ENCODE assay signal across 11 mouse cellular contexts in the genomic region with DNA sequence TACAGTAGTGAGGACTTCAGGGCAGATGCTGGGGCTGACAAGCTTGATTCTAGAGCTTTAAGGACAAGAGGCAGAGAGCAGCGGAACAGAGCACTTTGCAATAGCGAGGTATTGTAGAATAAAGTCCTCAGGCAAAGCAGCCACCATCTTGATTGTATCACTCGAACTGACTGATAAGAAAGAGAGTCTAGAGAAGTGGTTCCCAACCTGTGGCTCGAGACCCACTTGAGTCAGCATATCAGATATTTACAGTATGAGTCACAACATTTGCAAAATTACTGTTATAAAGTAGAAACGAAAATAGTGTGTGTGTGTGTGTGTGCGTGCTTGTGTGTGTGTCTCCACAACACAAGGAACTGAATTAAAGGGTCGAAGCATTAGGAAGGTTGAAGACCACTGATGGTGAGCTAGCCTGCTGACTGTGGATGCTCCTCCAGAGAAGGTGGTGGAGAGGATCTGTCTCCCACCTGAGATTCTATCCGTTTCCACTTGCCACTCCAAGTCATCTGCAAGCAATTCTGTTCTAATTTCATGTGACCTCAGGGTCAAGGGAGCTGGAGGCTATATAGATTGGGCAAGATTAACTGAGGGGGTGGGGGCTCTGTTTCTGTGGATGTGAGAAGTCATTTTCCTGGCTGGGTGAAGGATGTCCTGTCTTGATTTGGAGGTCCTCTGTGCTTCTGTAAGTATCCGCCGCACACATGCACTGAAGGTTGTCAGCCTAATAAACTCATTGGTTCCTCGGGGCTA.
"Had no signal": no experiment of that assay in that cellular context is flagged by ENCODE, and none has a peak within 500 bp of the region (broad histone marks: within the 10 kb centered on the region; RNA-seq: fewer than 3 reads in every experiment).

No protein-coding gene starts in this region.

- H3K27me3 ChIP-seq: limb, embryonic 12.5 days; liver, embryonic 13.5 days had no signal

- H3K9ac ChIP-seq: limb, embryonic 12.5 days; liver, embryonic 13.5 days; liver, postnatal 0 days; midbrain, embryonic 12.5 days had no signal

- DNase-seq: kidney, postnatal 10 days; liver; liver, embryonic 13.5 days; liver, postnatal 0 days; right cerebral cortex, postnatal 14 days; thymus, postnatal 4 days had no signal

- ATAC-seq: liver, postnatal 0 days; midbrain, embryonic 16.5 days had no signal

- H3K27ac ChIP-seq: limb, embryonic 12.5 days; liver, embryonic 13.5 days; macrophage; midbrain, embryonic 12.5 days; stomach, postnatal 0 days had no signal

- H3K4me3 ChIP-seq: limb, embryonic 12.5 days; liver, embryonic 13.5 days; midbrain, embryonic 12.5 days had no signal

- H3K4me2 ChIP-seq: limb, embryonic 12.5 days; liver, embryonic 13.5 days; midbrain, embryonic 12.5 days had no signal

- H3K4me1 ChIP-seq: liver, embryonic 13.5 days had no signal

- H3K9me3 ChIP-seq: limb, embryonic 12.5 days; liver, embryonic 13.5 days; midbrain, embryonic 12.5 days had no signal

- H3K36me3 ChIP-seq: limb, embryonic 12.5 days; liver, embryonic 13.5 days; midbrain, embryonic 12.5 days had no signal
